Mouse (Mus musculus) cerebellum, postnatal 10 days (tissue): ENCODE data around the gene Rnf150.

Source experiments
- DNase-seq, 2 experiments: peaks; one replicate each; pipeline ENCODE4 v3.0.0; 2021; ENCODE audit warnings: mixed read lengths in 2 of 2

Rnf150 gene

GRCm38 (mm10) chr8:82895091-82895490, 31.9 kb downstream of the Rnf150 start:
- DNase-seq: peak; percentile 20 to 34

DNA sequence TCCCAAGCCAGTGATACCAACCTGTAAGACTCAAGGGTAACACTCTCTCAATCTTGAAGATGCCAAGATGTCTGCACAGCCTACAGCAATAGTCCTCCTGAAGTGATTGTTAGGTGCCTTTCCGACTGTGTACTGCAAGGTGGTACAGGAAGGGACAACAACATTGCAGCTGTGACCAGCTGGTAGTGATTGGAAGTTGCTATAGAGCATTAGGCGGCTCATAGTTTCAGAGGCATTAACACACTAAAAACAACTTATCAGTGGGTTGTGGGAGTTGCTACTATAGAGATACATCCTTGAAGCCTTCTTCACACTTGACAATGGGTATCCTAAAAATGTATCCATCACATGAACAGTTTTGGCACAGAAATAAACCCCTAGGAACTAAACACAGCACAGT, 33.6 kb downstream of the Rnf150 start:
- DNase-seq: no peak

DNA sequence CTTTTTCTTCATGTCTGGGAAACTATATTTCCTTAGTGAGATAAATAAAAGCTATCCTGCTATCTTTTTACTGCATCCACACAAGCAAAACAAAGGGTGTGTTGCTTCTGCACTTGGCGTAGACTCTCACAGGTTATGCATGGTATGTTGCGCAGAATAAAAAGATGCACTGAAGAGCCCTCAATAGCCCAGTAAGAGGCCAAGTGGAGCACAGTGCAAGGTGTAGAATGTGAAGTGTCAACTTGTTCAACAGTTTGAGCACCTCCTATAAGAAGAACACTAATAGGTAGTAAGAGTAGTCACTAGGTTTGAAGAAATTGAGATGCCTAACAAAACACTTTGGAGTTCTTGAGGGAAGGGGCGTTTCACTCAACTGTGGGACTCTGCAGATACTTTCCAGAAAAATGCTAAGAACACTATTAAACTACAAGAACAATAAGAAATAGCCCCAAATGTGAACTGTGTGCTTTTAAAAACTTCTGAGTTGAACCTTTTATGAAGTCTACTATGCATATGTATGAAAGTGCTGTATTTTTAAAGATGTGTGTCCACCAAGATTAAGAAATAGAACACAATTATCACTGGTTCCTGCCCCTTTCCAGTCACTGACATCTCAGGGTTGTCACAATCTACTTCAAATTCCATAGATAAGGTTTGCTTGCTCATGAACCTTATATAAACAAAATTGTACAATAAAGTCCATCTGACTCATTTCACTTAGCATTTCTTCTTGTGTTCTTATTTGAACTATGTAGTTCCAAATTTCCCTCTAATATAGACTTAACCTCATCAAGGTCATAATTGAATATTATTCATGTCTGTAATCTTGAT, 34.7 kb downstream of the Rnf150 start:
- no peak for DNase-seq

- no peak for DNase-seq
Observed at GRCm38 (mm10) chr8:82898459-82898841, 35.3 kb downstream of the Rnf150 start.

DNA sequence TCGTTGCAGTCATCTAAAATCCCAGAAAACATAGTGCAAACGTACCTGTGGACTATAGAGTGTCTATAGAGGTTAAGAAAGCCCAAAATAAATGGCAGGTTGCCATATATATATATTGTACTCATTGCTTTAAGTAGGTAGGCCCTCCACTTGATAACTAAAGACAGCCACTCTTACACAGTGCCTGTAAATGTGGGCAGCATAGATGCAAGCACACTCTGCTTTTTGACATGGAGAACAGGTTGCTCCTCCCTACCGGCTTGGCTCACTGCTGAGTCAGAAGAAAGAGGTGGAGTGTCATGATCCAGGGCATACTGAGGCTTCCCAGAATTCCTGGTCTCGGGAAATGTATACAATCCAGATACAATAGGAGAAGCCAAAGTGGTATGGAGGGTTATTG, 37.8 kb downstream of the Rnf150 start:
- no peak for DNase-seq

GRCm38 (mm10) chr8:82901549-82902138, 38.5 kb downstream of the Rnf150 start:
- no peak for DNase-seq

GRCm38 (mm10) chr8:82903497-82903896, 40.3 kb downstream of the Rnf150 start:
- no peak for DNase-seq

- DNase-seq: no peak
Observed at GRCm38 (mm10) chr8:82907271-82907670, 44.1 kb downstream of the Rnf150 start.

GRCm38 (mm10) chr8:82911436-82911835, 48.3 kb downstream of the Rnf150 start:
- no peak for DNase-seq

DNA sequence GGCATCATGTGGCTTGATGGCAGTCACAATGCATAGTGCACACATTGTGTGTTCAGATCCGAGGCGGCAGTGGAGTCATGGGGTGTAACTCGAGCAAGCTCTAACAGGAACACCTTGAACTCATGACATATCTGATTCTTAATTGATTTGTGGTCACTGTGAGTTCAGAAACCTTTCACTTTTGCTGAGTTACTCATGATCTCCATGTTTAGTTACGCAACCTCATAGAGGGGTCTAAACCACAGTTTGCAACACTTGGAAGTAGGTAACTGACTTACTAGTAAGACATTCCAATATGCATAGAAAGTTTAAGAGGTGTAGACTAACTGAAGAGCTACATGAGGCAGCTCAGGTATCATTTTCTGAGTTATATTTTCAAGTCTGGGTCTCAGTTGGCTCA, 49.1 kb downstream of the Rnf150 start:
- DNase-seq: no peak

- DNase-seq: no peak
Observed at GRCm38 (mm10) chr8:82914543-82914942, 51.4 kb downstream of the Rnf150 start.

DNA sequence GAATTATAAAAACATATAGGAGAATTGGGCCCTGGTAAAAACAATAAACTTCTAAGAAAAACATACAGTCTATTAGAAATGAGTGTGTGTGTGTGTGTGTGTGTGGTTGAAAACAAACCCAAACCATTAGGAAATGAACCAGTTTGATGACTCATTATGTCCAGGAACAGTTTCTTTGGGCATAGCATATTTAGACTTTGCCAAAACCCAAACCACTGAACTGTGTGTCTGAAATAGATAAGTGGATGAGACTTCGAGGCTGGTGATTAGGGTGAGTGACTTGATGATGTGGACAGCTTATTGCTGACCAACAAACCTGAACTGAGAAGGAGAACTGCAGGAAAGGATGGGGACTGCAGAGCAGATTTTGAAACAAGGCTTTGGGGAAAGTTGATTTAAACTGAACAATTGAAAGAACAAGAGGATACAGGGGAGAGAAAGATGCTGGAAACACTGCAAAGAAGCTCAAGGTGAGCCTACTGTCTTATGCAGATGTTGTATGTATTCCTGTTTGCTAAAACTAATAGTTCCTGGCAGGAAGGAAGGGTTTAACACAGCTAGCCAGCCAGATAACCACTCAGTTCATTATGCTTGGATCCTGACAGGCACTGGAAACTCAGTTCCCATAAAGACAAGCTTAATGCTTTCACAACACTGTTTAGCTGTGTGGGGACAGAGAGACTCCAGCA, 53.8 kb downstream of the Rnf150 start:
- DNase-seq: no peak

- peak in 1 of 2 experiments; percentile 13 for DNase-seq
Observed at GRCm38 (mm10) chr8:82917540-82918316, 54.6 kb downstream of the Rnf150 start.

GRCm38 (mm10) chr8:82919676-82920075, 56.5 kb downstream of the Rnf150 start:
- no peak for DNase-seq

GRCm38 (mm10) chr8:82920124-82920523, 57.0 kb downstream of the Rnf150 start:
- DNase-seq: no peak

DNA sequence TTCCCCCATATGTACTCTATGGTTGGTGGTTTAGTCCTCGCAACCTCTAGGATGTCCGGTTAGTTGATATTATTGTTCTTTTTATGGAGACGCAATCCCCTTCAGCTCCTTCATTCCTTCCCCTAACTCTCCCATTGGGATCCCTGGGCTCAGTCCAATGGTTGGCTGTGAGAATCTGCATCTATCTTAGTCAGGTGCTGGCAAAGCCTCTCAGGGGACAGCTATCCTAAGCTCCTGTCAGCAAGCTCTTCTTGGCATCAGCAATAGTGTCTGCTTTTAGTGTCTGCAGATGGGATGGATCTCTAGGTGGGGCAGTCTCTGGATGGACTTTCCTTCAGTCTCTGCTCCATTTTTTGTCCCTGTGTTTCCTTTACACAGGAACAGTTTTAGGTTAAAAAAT, 62.1 kb downstream of the Rnf150 start:
- peak in 1 of 2 experiments; percentile 18 for DNase-seq

GRCm38 (mm10) chr8:82926518-82926917, 63.4 kb downstream of the Rnf150 start:
- DNase-seq: no peak

DNA sequence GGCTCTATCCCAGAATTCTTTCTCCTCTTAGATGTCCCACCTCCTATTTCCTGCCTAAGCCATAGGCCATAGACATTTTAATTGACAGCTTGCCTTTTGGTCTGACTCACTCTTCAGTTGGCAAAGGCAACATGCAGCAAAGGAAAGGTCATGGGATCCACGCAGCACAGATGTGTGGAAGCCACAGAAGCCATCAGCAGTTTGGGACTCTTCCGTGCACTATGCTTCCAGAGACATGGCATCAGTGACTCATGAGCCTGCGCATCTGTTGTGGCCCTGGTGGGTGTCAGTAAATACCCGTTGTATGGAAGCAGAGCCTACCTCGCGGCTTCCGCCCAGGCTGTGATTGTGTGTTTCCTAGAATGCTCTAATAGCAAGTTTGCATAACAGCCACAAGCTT, 68.4 kb downstream of the Rnf150 start:
- no peak for DNase-seq

- DNase-seq: no peak
Observed at GRCm38 (mm10) chr8:82936162-82936561, 73.0 kb downstream of the Rnf150 start.

DNA sequence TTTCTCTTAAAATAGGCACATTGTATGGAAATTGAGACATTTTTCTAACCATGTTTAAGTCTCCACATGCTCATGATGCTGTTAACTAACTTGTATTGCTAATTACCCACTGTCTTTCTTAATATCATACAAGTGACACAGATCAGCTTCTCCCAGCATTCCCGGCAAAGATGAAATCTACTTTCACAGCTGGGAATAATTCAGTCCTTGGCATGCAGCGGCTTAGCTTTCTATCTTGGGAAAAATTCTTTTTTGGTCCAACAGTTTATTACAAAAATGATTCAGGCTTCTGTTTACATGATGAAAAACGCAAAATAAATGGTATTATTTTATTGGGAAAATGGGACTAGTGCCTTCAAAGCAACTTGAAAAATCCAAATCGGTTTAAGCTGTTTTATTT, 73.7 kb downstream of the Rnf150 start:
- DNase-seq: no peak

DNA sequence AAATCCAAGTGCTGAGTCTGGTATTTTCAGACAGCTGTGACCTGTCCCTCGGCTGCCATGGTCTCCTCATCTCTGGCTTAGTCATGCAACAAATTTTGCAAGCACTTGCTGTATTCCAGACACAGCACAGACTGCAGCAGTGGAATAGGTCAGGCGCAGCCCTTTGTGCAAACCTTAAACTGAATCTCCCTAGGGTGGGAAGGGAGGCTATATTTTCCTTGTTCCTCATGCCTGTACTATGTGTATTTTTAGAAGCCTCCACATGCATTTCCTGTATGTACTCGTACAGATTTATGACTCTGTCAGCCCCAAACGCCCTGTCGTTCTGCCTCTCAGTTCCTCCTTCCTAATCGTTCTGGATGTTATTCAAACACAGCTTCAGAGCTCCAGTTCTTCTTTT, 76.8 kb downstream of the Rnf150 start:
- peak in 1 of 2 experiments; percentile 23 for DNase-seq

- peak; percentile 16 to 39 for DNase-seq
Observed at GRCm38 (mm10) chr8:82943223-82944006, 80.3 kb downstream of the Rnf150 start.
